ENCODE assay signal across 1 mouse cellular context in genomic region chr11:78182450-78182849, GRCm38 (mm10).
A peak's percentile ranks its signal among the peaks of the same experiment; 100 is the strongest.
TF ChIP-seq lines count a peak whose summit lies in the region.

No protein-coding gene starts in this region.

TF ChIP-seq in MEL, 35 proteins besides CTCF, POLR2A, EP300 and RAD21:
- TF ChIP-seq GATA1 (IDR thresholded peaks at IDR 0.05; ENCODE audit: low read depth, low read length), result peak; percentile 60; the same call in 1 of the 2 replicates
- 0 out of 2 replicates have a peak, but pooled peaks have one; percentile 51 for TF ChIP-seq CHD1 (IDR thresholded peaks at IDR 0.05; ENCODE audit: low read depth, low read length)
- no peak for TF ChIP-seq CHD2 (IDR thresholded peaks at IDR 0.05; ENCODE audit: low read length)
- 0 out of 2 replicates have a peak, but pooled peaks have one; percentile 39 for TF ChIP-seq TBP (IDR thresholded peaks at IDR 0.05; ENCODE audit: low read depth, low read length)
- TF ChIP-seq POLR2AphosphoS5 (IDR thresholded peaks at IDR 0.05; ENCODE audit: borderline replicate concordance, low read depth, low read length), result no peak
